Mouse (Mus musculus) spleen, adult 12 weeks (tissue): Measurements from ENCODE around the gene 5730455P16Rik.
"Not testable (repeated sequence)": the region's sequence is repeated elsewhere in the genome, so short reads cannot be mapped to it uniquely, and the experiment has no call there.

Source experiments
- DNase-seq: peaks from one replicate; pipeline ENCODE4 v3.0.0; 2022; ENCODE audit warnings: low spot score

The 5730455P16Rik gene

GRCm38 (mm10) chr11:80377712-80378451 lies at the start of gene 5730455P16Rik:
5730455P16Rik (minus strand) TSS chr11:80378034.
- DNase-seq, result peak; percentile 63

DNA sequence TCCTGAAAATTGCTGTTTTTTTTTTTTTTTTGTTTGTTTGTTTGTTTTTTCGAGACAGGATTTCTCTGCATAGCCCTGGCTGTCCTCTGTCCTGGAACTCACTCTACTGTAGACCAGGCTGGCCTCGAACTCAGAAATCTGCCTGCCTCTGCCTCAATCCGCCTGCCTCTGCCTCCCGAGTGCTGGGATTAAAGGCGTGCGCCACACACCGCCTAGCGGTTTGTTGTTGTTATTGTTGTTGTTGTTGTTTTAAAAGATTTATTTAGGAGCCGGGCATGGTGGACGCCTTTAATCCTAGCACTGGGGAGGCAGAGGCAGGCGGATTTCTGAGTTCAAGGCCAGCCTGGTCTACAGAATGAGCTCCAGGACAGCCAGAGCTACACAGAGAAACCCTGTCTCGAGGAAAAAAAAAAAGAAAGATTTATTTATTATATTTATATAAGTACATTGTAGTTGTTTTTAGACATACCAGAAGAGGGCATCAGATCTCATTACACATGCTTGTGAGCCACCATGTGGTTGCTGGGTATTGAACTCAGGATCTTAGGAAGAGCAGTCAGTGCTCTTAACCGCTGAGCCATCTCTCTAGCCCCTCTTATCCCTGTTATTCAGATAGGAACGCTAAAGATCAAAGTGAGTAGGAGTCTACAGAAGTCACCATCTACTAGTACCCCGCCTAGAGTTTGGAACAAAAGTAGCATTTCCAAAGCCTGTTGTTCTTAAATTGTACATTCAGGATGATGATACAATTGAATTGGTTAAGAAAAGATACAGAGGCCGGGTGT lies 48.4 kb upstream of the 5730455P16Rik start:
- DNase-seq, result not testable (repeated sequence)

DNA sequence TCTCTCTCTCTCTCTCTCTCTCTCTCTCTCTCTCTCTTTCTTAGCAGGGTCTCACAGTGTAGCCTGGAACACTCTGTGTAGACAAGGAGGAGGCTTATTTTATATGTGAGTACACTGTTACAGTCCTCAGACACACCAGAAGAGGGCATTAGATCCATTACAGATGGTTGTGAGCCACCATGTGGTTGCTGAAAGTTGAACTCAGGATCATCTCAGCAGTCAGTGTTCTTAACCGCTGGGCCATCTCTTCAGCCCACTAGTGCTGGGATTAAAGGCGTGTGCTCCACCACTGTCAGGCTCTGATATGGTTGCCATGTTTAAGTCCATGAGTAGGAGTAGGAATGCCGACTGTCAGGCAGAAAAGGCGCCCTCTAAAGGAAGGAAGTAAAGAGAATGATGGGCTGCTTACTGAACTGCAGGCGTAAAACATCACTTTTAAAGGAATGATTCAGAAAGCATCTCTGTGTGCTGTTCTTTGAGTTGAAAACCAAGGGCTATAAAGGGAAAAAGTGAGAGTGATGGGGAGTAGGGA lies 47.5 kb upstream of the 5730455P16Rik start:
- DNase-seq, result no peak

DNA sequence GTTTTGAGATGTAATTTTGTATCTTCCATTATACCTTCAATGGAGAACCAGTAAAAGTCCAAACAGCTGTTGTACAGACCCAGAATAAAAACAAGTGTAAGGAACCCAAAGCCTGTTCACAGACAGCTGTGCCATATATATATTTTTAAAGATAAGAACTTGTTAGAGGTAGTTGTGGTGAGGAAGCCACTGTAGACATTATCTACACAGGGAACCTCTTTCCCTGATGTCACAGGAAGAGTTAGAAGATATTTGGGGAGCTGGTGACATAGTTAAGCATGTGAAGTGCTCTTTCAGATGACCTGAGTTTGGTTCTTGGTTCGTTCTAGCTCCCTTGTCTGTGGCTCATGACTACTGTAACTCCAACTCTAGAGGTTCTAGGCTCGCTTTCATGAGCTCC lies 46.9 kb upstream of the 5730455P16Rik start:
- no peak for DNase-seq

GRCm38 (mm10) chr11:80421421-80422047 lies 43.7 kb upstream of the 5730455P16Rik start:
- no peak for DNase-seq

GRCm38 (mm10) chr11:80420202-80420984 lies 42.6 kb upstream of the 5730455P16Rik start:
- no peak for DNase-seq

GRCm38 (mm10) chr11:80419743-80420142 lies 41.9 kb upstream of the 5730455P16Rik start:
- DNase-seq, result no peak

DNA sequence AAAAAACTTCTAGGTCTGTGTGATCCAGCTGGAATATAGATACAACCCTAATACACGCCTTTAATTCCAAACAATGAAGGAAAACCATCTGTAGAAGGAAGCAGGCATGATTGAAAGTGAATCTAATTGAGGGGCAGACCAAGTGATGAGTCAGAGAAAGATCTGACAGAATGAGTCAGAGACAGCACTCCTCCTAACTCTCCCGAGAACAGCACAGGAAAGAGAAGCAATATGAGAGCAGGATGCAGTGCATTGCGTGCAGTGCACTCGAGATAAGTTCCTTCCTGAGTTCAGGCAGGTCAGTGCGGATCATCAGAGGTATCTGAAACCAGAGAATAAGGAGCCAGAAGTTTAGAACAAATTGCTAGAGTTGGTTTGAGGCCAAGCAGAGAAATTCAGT lies 39.3 kb upstream of the 5730455P16Rik start:
- DNase-seq, result no peak

- no peak for DNase-seq
These were observed 32.5 kb upstream of the 5730455P16Rik start for GRCm38 (mm10) chr11:80410377-80410776.

GRCm38 (mm10) chr11:80407878-80408277 lies 30.0 kb upstream of the 5730455P16Rik start:
- not testable (repeated sequence) for DNase-seq

- DNase-seq, result no peak
These were observed 18.8 kb upstream of the 5730455P16Rik start for GRCm38 (mm10) chr11:80396617-80397016.

GRCm38 (mm10) chr11:80395930-80396329 lies 18.1 kb upstream of the 5730455P16Rik start:
- DNase-seq, result no peak

- no peak for DNase-seq
These were observed 13.7 kb upstream of the 5730455P16Rik start for GRCm38 (mm10) chr11:80391407-80392120.

- DNase-seq, result no peak
These were observed 12.1 kb upstream of the 5730455P16Rik start for GRCm38 (mm10) chr11:80389885-80390284.

DNA sequence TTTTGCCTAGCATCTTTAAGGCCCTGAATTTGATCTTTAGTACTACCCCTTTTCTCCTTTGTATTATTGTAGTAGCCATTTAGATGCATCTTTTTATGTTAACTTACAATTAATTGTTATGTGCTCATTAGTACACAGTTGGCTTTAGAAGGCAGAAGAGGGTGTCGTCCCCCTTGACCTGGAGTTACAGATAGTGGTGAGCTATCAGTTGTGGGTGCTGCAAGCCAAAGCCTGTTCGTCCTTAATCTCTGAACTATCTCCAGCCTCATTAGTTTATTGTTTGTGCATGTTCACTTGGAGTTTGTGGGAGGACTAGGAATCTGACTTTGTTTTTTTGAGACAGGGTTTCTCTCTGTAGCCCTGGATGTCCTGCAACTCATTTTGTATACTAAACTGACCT lies 9.0 kb upstream of the 5730455P16Rik start:
- DNase-seq, result no peak

DNA sequence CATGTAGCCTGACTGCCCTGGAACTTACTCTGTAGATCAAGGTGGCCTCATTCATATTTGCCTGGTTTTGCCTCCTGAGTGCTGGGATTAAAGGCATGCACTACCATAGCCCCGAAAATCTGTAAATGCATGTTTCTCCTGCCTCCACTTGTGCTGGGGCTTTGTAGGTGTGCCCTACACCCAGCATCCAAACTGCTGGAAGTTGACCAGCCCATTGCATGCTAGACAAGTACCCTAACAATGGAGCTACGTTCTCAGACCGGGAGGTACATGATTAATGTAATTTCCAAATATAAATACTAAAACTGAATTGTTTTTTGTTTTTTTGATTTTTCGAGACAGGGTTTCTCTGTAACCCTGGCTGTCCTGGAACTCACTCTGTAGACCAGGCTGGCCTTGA lies 7.2 kb upstream of the 5730455P16Rik start:
- no peak for DNase-seq

- DNase-seq, result no peak
These were observed 6.6 kb upstream of the 5730455P16Rik start for GRCm38 (mm10) chr11:80384461-80384860.

- no peak for DNase-seq
These were observed 5.8 kb upstream of the 5730455P16Rik start for GRCm38 (mm10) chr11:80383626-80384046.

- peak; percentile 94 for DNase-seq
These were observed 5.3 kb upstream of the 5730455P16Rik start, which contains the start of gene Zfp207 for GRCm38 (mm10) chr11:80383019-80383625. Zfp207 (plus strand) TSS chr11:80383279.

GRCm38 (mm10) chr11:80382626-80383018 lies 4.8 kb upstream of the 5730455P16Rik start:
- peak; percentile 37 for DNase-seq
